Mouse (Mus musculus) heart, embryonic 15.5 days (tissue): ENCODE data around the gene Uhrf1bp1. TPM values are rescaled to one million over a fixed set of nuclear protein-coding genes. Genes with fewer than 3 reads are reported as not detected.

Experiments used
- ATAC-seq: fragments of 200-750 bp; cut with Nextera tagmentation; replicated peaks from 2 replicates; pipeline ENCODE4 v1.8.0; 2017; ENCODE audit warnings: low read depth, moderate TSS enrichment; ENCODE audit not compliant: insufficient number of reproducible peaks, insufficient read depth, low FRiP score
- H3K27ac ChIP-seq: fragments of 300-500 bp; sonication (generic); 2 replicates; pipeline ENCODE4 v1.5.1; 2015; ENCODE audit warnings: mild to moderate bottlenecking, inconsistent platforms
- H3K27me3 ChIP-seq: fragments of 300-500 bp; sonication (generic); 2 replicates; pipeline ENCODE4 v1.6.1; 2015; ENCODE audit warnings: inconsistent platforms
- H3K36me3 ChIP-seq: fragments of 300-500 bp; sonication (generic); 2 replicates; pipeline ENCODE4 v1.6.1; 2015; ENCODE audit warnings: mild to moderate bottlenecking, inconsistent platforms
- H3K4me1 ChIP-seq: fragments of 300-500 bp; sonication (generic); replicated peaks from 2 replicates; pipeline ENCODE4 v1.6.1; 2015; ENCODE audit warnings: inconsistent platforms
- H3K4me2 ChIP-seq: fragments of 300-500 bp; sonication (generic); 2 replicates; pipeline ENCODE4 v1.6.1; 2015; ENCODE audit warnings: inconsistent platforms, mild to moderate bottlenecking, moderate library complexity
- H3K4me3 ChIP-seq: fragments of 300-500 bp; sonication (generic); 2 replicates; pipeline ENCODE4 v1.5.1; 2015; ENCODE audit warnings: mild to moderate bottlenecking, inconsistent platforms
- H3K9ac ChIP-seq: fragments of 300-500 bp; sonication (generic); 2 replicates; pipeline ENCODE4 v1.6.1; 2015; ENCODE audit warnings: mild to moderate bottlenecking, inconsistent platforms
- H3K9me3 ChIP-seq: fragments of 300-500 bp; sonication (generic); replicated peaks from 2 replicates; pipeline ENCODE4 v1.6.1; 2016; ENCODE audit warnings: inconsistent platforms
- WGBS: fragments of 180-500 bp; shearing (Covaris S2); methylation state at CpG from one replicate; pipeline ENCODE4 v1.1.7; 2015; ENCODE audit warnings: mixed read lengths; 5-methylcytosine and 5-hydroxymethylcytosine counted together
- polyA plus RNA-seq: library from polyadenylated mRNA; unstranded; fragments of >200 nt; fragmentation: Nextera tagmentation; extraction: Ambion mirVana; gene quantifications from 2 replicates; pipeline ENCODE4 v1.2.1, GENCODE M21; 2015

Gene Uhrf1bp1
- polyA plus RNA-seq, 1 experiment from 2014 or later: 3.0 TPM

- no peaks in the 10 kb centered on the region for H3K36me3 ChIP-seq
- 68% methylated on average over 11 of the region's 11 CpGs for WGBS
- no peak overlapping the region for H3K4me3 ChIP-seq
- H3K27me3 ChIP-seq: no peaks in the 10 kb centered on the region
- H3K4me1 ChIP-seq: peaks cover 49% of the 10 kb centered on the region
- H3K9me3 ChIP-seq: no peaks in the 10 kb centered on the region
- no peak overlapping the region for H3K9ac ChIP-seq
- H3K27ac ChIP-seq: no peak overlapping the region
- no peak for ATAC-seq
- no peak overlapping the region for H3K4me2 ChIP-seq
These were observed 66.0 kb downstream of the Uhrf1bp1 start for GRCm38 (mm10) chr17:27922174-27922712.

GRCm38 (mm10) chr17:27925054-27925453, 68.8 kb downstream of the Uhrf1bp1 start:
- Histone ChIP-seq H3K27ac (no peak overlapping the region), H3K4me3 (no peak overlapping the region), H3K4me2 (no peak overlapping the region), H3K9ac (no peak overlapping the region), H3K36me3 (no peaks in the 10 kb centered on the region), H3K9me3 (no peaks in the 10 kb centered on the region), H3K27me3 (no peaks in the 10 kb centered on the region), H3K4me1 (peaks cover 44% of the 10 kb centered on the region)
- 74% methylated on average over 4 of the region's 4 CpGs for WGBS
- no peak for ATAC-seq

GRCm38 (mm10) chr17:27925504-27925903, 69.3 kb downstream of the Uhrf1bp1 start:
- no peak overlapping the region for H3K27ac ChIP-seq
- no peak overlapping the region for H3K4me3 ChIP-seq
- peaks cover 40% of the 10 kb centered on the region for H3K4me1 ChIP-seq
- H3K36me3 ChIP-seq: no peaks in the 10 kb centered on the region
- H3K9me3 ChIP-seq: no peaks in the 10 kb centered on the region
- H3K4me2 ChIP-seq: no peak overlapping the region
- WGBS: 67% methylated on average over 7 of the region's 7 CpGs
- no peak overlapping the region for H3K9ac ChIP-seq
- H3K27me3 ChIP-seq: no peaks in the 10 kb centered on the region
- ATAC-seq: no peak

- Histone ChIP-seq H3K27ac (no peak overlapping the region), H3K4me3 (no peak overlapping the region), H3K4me2 (no peak overlapping the region), H3K9me3 (no peaks in the 10 kb centered on the region), H3K27me3 (no peaks in the 10 kb centered on the region), H3K9ac (no peak overlapping the region), H3K4me1 (peaks cover 23% of the 10 kb centered on the region), H3K36me3 (no peaks in the 10 kb centered on the region)
- 91% methylated on average over 5 of the region's 5 CpGs for WGBS
- ATAC-seq: no peak
These were observed 74.0 kb downstream of the Uhrf1bp1 start for GRCm38 (mm10) chr17:27930291-27930690.

- Histone ChIP-seq H3K9me3 (no peaks in the 10 kb centered on the region), H3K36me3 (no peaks in the 10 kb centered on the region), H3K27ac (no peak overlapping the region), H3K9ac (no peak overlapping the region), H3K4me1 (peaks cover 13% of the 10 kb centered on the region), H3K4me2 (no peak overlapping the region), H3K27me3 (no peaks in the 10 kb centered on the region), H3K4me3 (no peak overlapping the region)
- WGBS: 77% methylated on average over 4 of the region's 4 CpGs
- no peak for ATAC-seq
These were observed 75.6 kb downstream of the Uhrf1bp1 start for GRCm38 (mm10) chr17:27931826-27932225.

- Histone ChIP-seq H3K27me3 (no peaks in the 10 kb centered on the region), H3K4me1 (peaks cover 26% of the 10 kb centered on the region), H3K9ac (no peak overlapping the region), H3K27ac (no peak overlapping the region), H3K36me3 (no peaks in the 10 kb centered on the region), H3K9me3 (no peaks in the 10 kb centered on the region), H3K4me3 (no peak overlapping the region), H3K4me2 (no peak overlapping the region)
- ATAC-seq: no peak
- 82% methylated on average over 10 of the region's 10 CpGs for WGBS
These were observed 78.1 kb downstream of the Uhrf1bp1 start for GRCm38 (mm10) chr17:27934136-27934910.

GRCm38 (mm10) chr17:27935091-27935490, 78.8 kb downstream of the Uhrf1bp1 start:
- no peaks in the 10 kb centered on the region for H3K36me3 ChIP-seq
- no peak overlapping the region for H3K27ac ChIP-seq
- no peaks in the 10 kb centered on the region for H3K9me3 ChIP-seq
- H3K4me2 ChIP-seq: no peak overlapping the region
- no peak overlapping the region for H3K9ac ChIP-seq
- no peaks in the 10 kb centered on the region for H3K27me3 ChIP-seq
- WGBS: 80% methylated on average over 3 of the region's 3 CpGs
- no peak for ATAC-seq
- H3K4me1 ChIP-seq: peaks cover 33% of the 10 kb centered on the region
- H3K4me3 ChIP-seq: no peak overlapping the region

GRCm38 (mm10) chr17:27937054-27937615, 80.9 kb downstream of the Uhrf1bp1 start:
- whole genome bisulfite sequencing: 64% methylated on average over 4 of the region's 4 CpGs
- peak overlapping the region; percentile 78 for H3K27ac ChIP-seq
- no peaks in the 10 kb centered on the region for H3K27me3 ChIP-seq
- H3K4me1 ChIP-seq: peaks cover 48% of the 10 kb centered on the region
- H3K4me3 ChIP-seq: no peak overlapping the region
- no peak for ATAC-seq
- no peaks in the 10 kb centered on the region for H3K36me3 ChIP-seq
- H3K9ac ChIP-seq: no peak overlapping the region
- no peaks in the 10 kb centered on the region for H3K9me3 ChIP-seq
- no peak overlapping the region for H3K4me2 ChIP-seq

- H3K4me3 ChIP-seq: no peak overlapping the region
- peak overlapping the region; percentile 78 for H3K27ac ChIP-seq
- WGBS: 51% methylated on average over 12 of the region's 12 CpGs
- H3K4me2 ChIP-seq: no peak overlapping the region
- H3K9me3 ChIP-seq: no peaks in the 10 kb centered on the region
- no peak overlapping the region for H3K9ac ChIP-seq
- H3K36me3 ChIP-seq: no peaks in the 10 kb centered on the region
- no peak for ATAC-seq
- no peaks in the 10 kb centered on the region for H3K27me3 ChIP-seq
- peaks cover 48% of the 10 kb centered on the region for H3K4me1 ChIP-seq
These were observed 82.0 kb downstream of the Uhrf1bp1 start for GRCm38 (mm10) chr17:27938121-27938754.

GRCm38 (mm10) chr17:27939028-27939427, 82.8 kb downstream of the Uhrf1bp1 start:
- H3K27ac ChIP-seq: peak overlapping the region; percentile 78
- H3K9me3 ChIP-seq: no peaks in the 10 kb centered on the region
- H3K4me1 ChIP-seq: peaks cover 48% of the 10 kb centered on the region
- no peaks in the 10 kb centered on the region for H3K27me3 ChIP-seq
- H3K36me3 ChIP-seq: no peaks in the 10 kb centered on the region
- no peak overlapping the region for H3K9ac ChIP-seq
- H3K4me3 ChIP-seq: no peak overlapping the region
- WGBS: 71% methylated on average over 5 of the region's 5 CpGs
- no peak for ATAC-seq
- H3K4me2 ChIP-seq: no peak overlapping the region

GRCm38 (mm10) chr17:27940352-27940751, 84.1 kb downstream of the Uhrf1bp1 start:
- Histone ChIP-seq H3K27ac (peak overlapping the region; percentile 14; the same call in 1 of the 2 replicates), H3K4me3 (no peak overlapping the region), H3K4me1 (peaks cover 52% of the 10 kb centered on the region), H3K9ac (no peak overlapping the region), H3K4me2 (no peak overlapping the region), H3K27me3 (no peaks in the 10 kb centered on the region), H3K9me3 (no peaks in the 10 kb centered on the region), H3K36me3 (no peaks in the 10 kb centered on the region)
- no peak for ATAC-seq
- 72% methylated on average over 4 of the region's 4 CpGs for WGBS
